Mouse (Mus musculus): Measurements from ENCODE around the gene Tube1. TPM values are rescaled to one million over a fixed set of nuclear protein-coding genes. Genes with fewer than 3 reads are reported as not detected.

Gene Tube1
- total and polyA plus RNA-seq, 3 experiments, result 2.5 to 7.2 TPM; not detected in 1

- TF ChIP-seq GATA1 (IDR thresholded peaks at IDR 0.05; ENCODE audit: low read depth, low read length) (no peak), CHD1 (IDR thresholded peaks at IDR 0.05; ENCODE audit: low read depth, low read length) (no peak), MAZ (IDR thresholded peaks at IDR 0.05; ENCODE audit: low read depth, low read length) (no peak), HCFC1 (IDR thresholded peaks at IDR 0.05; ENCODE audit: low read depth, low read length) (no peak), KAT2A (conservative IDR thresholded peaks at IDR 0.05; ENCODE audit: low read depth, low read length) (no peak), NRF1 (IDR thresholded peaks at IDR 0.05; ENCODE audit: insufficient read depth, low read depth, low read length, poor library complexity, severe bottlenecking) (no peak), CTCF (IDR thresholded peaks at IDR 0.05 in 2 of 3, conservative IDR thresholded peaks at IDR 0.05 in 1 of 3; ENCODE audit: control insufficient read depth in 1 of 3, insufficient read depth in 1 of 3, low read depth in 2 of 3, low read length in 3 of 3, poor library complexity in 1 of 3, severe bottlenecking in 1 of 3) (no peak), JUND (IDR thresholded peaks at IDR 0.05; ENCODE audit: low read depth, low read length) (no peak), ETS1 (IDR thresholded peaks at IDR 0.05; ENCODE audit: low read depth, low read length) (no peak), MYC (IDR thresholded peaks at IDR 0.05; ENCODE audit: low read depth, low read length) (no peak), POLR2AphosphoS2 (IDR thresholded peaks at IDR 0.05; ENCODE audit: low read length) (no peak), ZNF384 (IDR thresholded peaks at IDR 0.05; ENCODE audit: low read depth, low read length) (no peak), ELF1 (IDR thresholded peaks at IDR 0.05; ENCODE audit: low read depth, low read length) (no peak), RCOR1 (IDR thresholded peaks at IDR 0.05; ENCODE audit: low read depth, low read length) (no peak), MEF2A (IDR thresholded peaks at IDR 0.05; ENCODE audit: extremely low read depth, insufficient replicate concordance, low read depth, low read length, poor library complexity, severe bottlenecking) (no peak), BHLHE40 (IDR thresholded peaks at IDR 0.05; ENCODE audit: borderline replicate concordance, low read depth, low read length) (no peak), ZC3H11A (IDR thresholded peaks at IDR 0.05; ENCODE audit: low read depth, low read length) (no peak), MAX (IDR thresholded peaks at IDR 0.05; ENCODE audit: low read length) (no peak)
- no peaks in the 10 kb centered on the region for H3K36me3 ChIP-seq (ENCODE audit: control insufficient read depth in 1 of 2, insufficient read depth in 2 of 2, low read length in 2 of 2)
These were observed 7.1 kb downstream of the Tube1 start for GRCm38 (mm10) chr10:39140843-39141242.

DNA sequence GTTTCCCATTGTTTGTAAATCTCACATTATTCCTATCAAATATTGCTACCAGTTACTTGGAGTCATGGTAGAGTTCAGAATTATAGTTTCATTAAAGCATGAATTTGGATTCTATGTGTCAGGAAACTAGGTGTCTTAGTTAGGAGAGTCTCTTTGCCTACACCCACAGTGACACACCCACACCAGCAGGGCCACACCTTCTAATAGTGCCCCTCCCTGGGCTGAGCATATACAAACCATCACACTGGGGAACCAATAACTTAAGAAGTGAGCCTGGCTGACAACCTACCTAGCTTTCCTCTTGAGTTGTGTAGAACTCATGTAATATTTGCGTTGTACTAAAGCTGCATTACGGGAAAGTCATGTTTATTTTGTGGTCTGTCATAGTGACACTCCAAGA lies 7.6 kb downstream of the Tube1 start:
- no peak overlapping the region for H3K4me3 ChIP-seq (ENCODE audit: control insufficient read depth in 1 of 2, insufficient read depth in 1 of 2, low read depth in 2 of 2, low read length in 2 of 2)
- no peaks in the 10 kb centered on the region for H3K9me3 ChIP-seq (replicated peaks; ENCODE audit: insufficient read depth, low read length)
- no peaks in the 10 kb centered on the region for H3K79me2 ChIP-seq (ENCODE audit: control insufficient read depth, insufficient read depth, low read length, poor library complexity)
- H3K36me3 ChIP-seq (ENCODE audit: control insufficient read depth in 1 of 2, insufficient read depth in 2 of 2, low read length in 2 of 2), result no peaks in the 10 kb centered on the region
- no peak for TF ChIP-seq SMC3 (IDR thresholded peaks at IDR 0.05; ENCODE audit: low read depth, low read length)
- TF ChIP-seq MYB (IDR thresholded peaks at IDR 0.05; ENCODE audit: low read depth, low read length), result no peak
- TF ChIP-seq GABPA (IDR thresholded peaks at IDR 0.05; ENCODE audit: low read depth, low read length), result no peak
- no peak for TF ChIP-seq RCOR1 (IDR thresholded peaks at IDR 0.05; ENCODE audit: low read depth, low read length)
- TF ChIP-seq E2F4 (IDR thresholded peaks at IDR 0.05; ENCODE audit: borderline replicate concordance, low read depth, low read length), result no peak
- TF ChIP-seq CTCF (IDR thresholded peaks at IDR 0.05 in 2 of 3, conservative IDR thresholded peaks at IDR 0.05 in 1 of 3; ENCODE audit: control insufficient read depth in 1 of 3, insufficient read depth in 1 of 3, low read depth in 2 of 3, low read length in 3 of 3, poor library complexity in 1 of 3, severe bottlenecking in 1 of 3), result no peak
- no peak for TF ChIP-seq ZMIZ1 (IDR thresholded peaks at IDR 0.05; ENCODE audit: low read depth, low read length)
- no peaks in the 10 kb centered on the region for H3K27me3 ChIP-seq (ENCODE audit: control insufficient read depth in 1 of 2, insufficient read depth in 2 of 2, low read length in 2 of 2)
- H3K27ac ChIP-seq (ENCODE audit: control insufficient read depth, low read depth, low read length), result no peak overlapping the region
- no peaks in the 10 kb centered on the region for H3K4me1 ChIP-seq (ENCODE audit: control insufficient read depth in 1 of 2, insufficient read depth in 2 of 2, low read length in 2 of 2)
- no peak overlapping the region for H3K9ac ChIP-seq (ENCODE audit: control insufficient read depth, low read depth, low read length, poor library complexity, severe bottlenecking)
- no peak for DNase-seq (ENCODE audit: low read depth, low spot score)

More at GRCm38 (mm10) chr10:39140843-39141242, 7.1 kb downstream of the Tube1 start:
- Histone ChIP-seq H3K4me3 (ENCODE audit: control insufficient read depth in 1 of 2, insufficient read depth in 1 of 2, low read depth in 2 of 2, low read length in 2 of 2) (no peak overlapping the region), H3K4me1 (ENCODE audit: control insufficient read depth in 1 of 2, insufficient read depth in 2 of 2, low read length in 2 of 2) (no peaks in the 10 kb centered on the region), H3K9me3 (replicated peaks; ENCODE audit: insufficient read depth, low read length) (no peaks in the 10 kb centered on the region), H3K27ac (ENCODE audit: control insufficient read depth, low read depth, low read length) (no peak overlapping the region), H3K79me2 (ENCODE audit: control insufficient read depth, insufficient read depth, low read length, poor library complexity) (no peaks in the 10 kb centered on the region), H3K27me3 (ENCODE audit: control insufficient read depth in 1 of 2, insufficient read depth in 2 of 2, low read length in 2 of 2) (no peaks in the 10 kb centered on the region), H3K9ac (ENCODE audit: control insufficient read depth, low read depth, low read length, poor library complexity, severe bottlenecking) (no peak overlapping the region)
- no peak for DNase-seq (ENCODE audit: low read depth, low spot score)

Data from MEL (cell line).